Mouse (Mus musculus): Measurements from ENCODE around the gene Ap1g2.

Ap1g2 gene

DNA sequence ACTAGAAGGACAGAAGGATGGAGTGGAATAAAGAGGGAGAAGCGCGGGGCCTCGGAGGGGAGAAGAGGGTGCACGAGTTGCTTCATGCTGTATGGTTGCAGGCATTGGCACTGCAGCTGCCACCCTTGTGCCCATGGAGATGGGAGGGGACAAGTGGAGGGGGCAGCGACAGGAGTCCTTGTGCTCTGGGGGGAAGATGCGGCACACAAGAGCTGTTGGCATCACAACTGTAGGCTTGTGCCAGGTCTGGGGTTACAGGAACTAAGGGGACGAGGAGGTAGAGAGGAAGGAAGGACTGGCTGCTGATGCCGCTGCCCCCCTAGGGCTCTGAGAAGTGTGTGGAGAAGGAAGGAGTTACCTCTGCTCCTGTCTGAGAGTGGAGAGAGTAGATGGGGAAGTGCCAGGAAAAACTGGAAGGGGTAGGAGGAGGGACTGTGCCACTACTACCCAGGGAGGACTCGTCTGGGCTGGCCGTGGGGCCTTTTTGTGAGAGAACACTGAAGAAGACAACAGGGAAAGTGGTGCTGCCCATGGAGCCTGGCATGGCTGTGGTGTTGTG lies 52.1 kb downstream of the Ap1g2 start:
- Histone ChIP-seq H3K9me3 (ENCODE audit: low read length) (no peaks in the 10 kb centered on the region), H3K27me3 (ENCODE audit: insufficient read depth, low read length) (peaks cover 8% of the 10 kb centered on the region), H3K4me1 (replicated peaks; ENCODE audit: low read depth, low read length) (peaks cover 37% of the 10 kb centered on the region), H3K4me3 (replicated peaks; ENCODE audit: low read length) (no peak overlapping the region), H3K36me3 (ENCODE audit: insufficient read depth, low read length) (no peaks in the 10 kb centered on the region)
- TF ChIP-seq NANOG (IDR thresholded peaks at IDR 0.05; ENCODE audit: borderline replicate concordance, low read length) (no peak), POU5F1 (IDR thresholded peaks at IDR 0.05; ENCODE audit: borderline replicate concordance, low read length) (no peak), CTCF (conservative IDR thresholded peaks at IDR 0.05; ENCODE audit: low read length) (no peak)

DNA sequence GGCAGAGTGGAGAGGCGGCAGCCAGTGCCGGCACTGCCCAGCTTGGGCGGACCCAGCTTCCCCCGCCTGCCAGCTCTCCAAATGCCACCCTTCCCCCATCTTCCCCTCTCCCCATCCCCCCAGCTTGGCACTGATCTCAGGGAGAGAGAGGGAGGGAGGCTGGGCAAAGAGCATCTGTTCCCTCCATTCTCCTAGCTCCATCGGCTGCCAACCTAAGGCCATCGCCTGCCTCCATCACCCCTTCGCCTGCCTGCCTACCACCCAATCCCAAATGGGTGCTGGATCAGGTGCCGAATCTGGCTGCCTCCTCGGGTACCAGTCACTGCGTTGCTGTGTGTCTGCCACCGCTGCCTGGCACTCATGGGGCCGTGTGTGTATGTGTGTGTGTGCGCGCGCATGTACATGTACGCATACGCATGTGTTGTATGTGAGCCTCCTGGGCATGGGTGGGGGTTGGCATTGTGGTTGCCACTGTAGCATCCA lies 52.6 kb downstream of the Ap1g2 start:
- peaks cover 8% of the 10 kb centered on the region for H3K27me3 ChIP-seq (ENCODE audit: insufficient read depth, low read length)
- no peak overlapping the region for H3K4me3 ChIP-seq (replicated peaks; ENCODE audit: low read length)
- no peak for TF ChIP-seq CTCF (conservative IDR thresholded peaks at IDR 0.05; ENCODE audit: low read length)
- no peak for TF ChIP-seq POU5F1 (IDR thresholded peaks at IDR 0.05; ENCODE audit: borderline replicate concordance, low read length)
- H3K9me3 ChIP-seq (ENCODE audit: low read length) = no peaks in the 10 kb centered on the region
- no peaks in the 10 kb centered on the region for H3K36me3 ChIP-seq (ENCODE audit: insufficient read depth, low read length)
- H3K4me1 ChIP-seq (replicated peaks; ENCODE audit: low read depth, low read length) = peaks cover 37% of the 10 kb centered on the region

DNA sequence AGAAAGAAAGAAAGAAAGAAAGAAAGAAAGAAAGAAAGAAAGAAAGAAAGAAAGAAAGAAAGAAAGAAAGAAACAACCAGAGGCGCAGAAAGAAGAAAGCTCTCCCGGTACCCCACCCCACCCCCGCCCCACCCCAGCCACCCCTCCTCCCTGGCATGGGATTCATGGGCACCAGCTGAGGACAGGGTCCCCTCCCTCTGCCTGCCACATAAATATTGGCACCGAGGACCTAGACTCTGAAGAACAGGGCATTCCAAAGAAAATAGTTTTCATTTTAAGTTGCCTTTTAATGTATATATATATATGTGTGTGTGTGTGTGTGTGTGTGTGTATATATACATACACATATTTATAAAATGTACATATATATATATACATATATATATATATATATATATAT lies 53.3 kb downstream of the Ap1g2 start:
- H3K4me3 ChIP-seq (replicated peaks; ENCODE audit: low read length) = no peak overlapping the region
- peaks cover 39% of the 10 kb centered on the region for H3K4me1 ChIP-seq (replicated peaks; ENCODE audit: low read depth, low read length)
- no peaks in the 10 kb centered on the region for H3K9me3 ChIP-seq (ENCODE audit: low read length)
- H3K27me3 ChIP-seq (ENCODE audit: insufficient read depth, low read length) = peaks cover 8% of the 10 kb centered on the region
- no peak for TF ChIP-seq POU5F1 (IDR thresholded peaks at IDR 0.05; ENCODE audit: borderline replicate concordance, low read length)
- no peak for TF ChIP-seq CTCF (conservative IDR thresholded peaks at IDR 0.05; ENCODE audit: low read length)
- no peak for TF ChIP-seq NANOG (IDR thresholded peaks at IDR 0.05; ENCODE audit: borderline replicate concordance, low read length)
- no peaks in the 10 kb centered on the region for H3K36me3 ChIP-seq (ENCODE audit: insufficient read depth, low read length)

DNA sequence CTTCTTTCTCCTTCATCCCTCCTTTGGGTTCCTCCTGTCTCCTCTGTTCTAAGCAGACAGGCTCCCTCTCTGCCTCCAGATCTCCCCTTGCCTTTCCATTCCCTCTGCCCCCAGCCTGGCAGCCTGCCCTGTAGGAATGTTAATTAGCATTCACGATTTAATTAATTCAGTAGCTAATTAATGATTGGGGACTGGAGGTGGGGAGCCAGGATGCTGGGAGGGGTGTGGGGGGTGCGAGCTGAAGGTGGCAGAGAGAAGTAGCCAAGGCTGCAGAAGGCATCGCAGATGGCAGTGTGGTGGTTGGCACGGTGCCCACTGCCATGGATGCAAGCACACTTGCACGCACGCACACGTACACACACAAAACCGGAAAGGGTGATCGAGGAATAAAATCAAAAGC lies 53.9 kb downstream of the Ap1g2 start:
- TF ChIP-seq NANOG (IDR thresholded peaks at IDR 0.05; ENCODE audit: borderline replicate concordance, low read length) (no peak), POU5F1 (IDR thresholded peaks at IDR 0.05; ENCODE audit: borderline replicate concordance, low read length) (no peak), CTCF (conservative IDR thresholded peaks at IDR 0.05; ENCODE audit: low read length) (no peak)
- H3K36me3 ChIP-seq (ENCODE audit: insufficient read depth, low read length) = no peaks in the 10 kb centered on the region
- no peaks in the 10 kb centered on the region for H3K9me3 ChIP-seq (ENCODE audit: low read length)
- peaks cover 44% of the 10 kb centered on the region for H3K4me1 ChIP-seq (replicated peaks; ENCODE audit: low read depth, low read length)
- peaks cover 8% of the 10 kb centered on the region for H3K27me3 ChIP-seq (ENCODE audit: insufficient read depth, low read length)
- H3K4me3 ChIP-seq (replicated peaks; ENCODE audit: low read length) = no peak overlapping the region

All from E14TG2a.4 (cell line).